Mouse (Mus musculus): ENCODE results near the gene Apol6. TPM values are rescaled to one million over a fixed set of nuclear protein-coding genes. Genes with fewer than 3 reads are reported as not detected.

The Apol6 gene
- polyA plus RNA-seq, 1 experiment = 4.8 TPM

DNA sequence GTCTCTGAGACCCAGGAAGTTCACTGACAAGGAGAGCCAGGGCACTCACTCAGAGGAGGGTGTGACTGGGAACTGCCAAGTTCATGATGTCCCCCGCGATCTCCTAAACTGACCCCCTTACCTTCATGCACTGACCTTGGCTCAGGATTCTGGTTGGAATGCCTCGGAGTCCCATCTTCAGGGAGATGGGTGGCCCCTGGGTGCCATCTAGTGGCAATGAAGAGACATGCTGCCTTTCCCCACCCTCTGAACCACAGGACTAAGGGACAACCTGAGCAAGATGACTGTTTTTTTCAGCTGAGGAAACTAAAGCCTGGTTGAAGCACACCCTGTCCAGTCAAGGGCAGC is 40.7 kb upstream of the Apol6 start:
- H3K36me3 ChIP-seq (ENCODE audit: control insufficient read depth, insufficient read depth) = no peaks in the 10 kb centered on the region
- H3K4me2 ChIP-seq (ENCODE audit: low read depth) = no peak overlapping the region
- no peak overlapping the region for H3K4me3 ChIP-seq
- no peaks in the 10 kb centered on the region for H3K79me2 ChIP-seq (ENCODE audit: control insufficient read depth, insufficient read depth)
- no peak for TF ChIP-seq POLR2A (IDR thresholded peaks at IDR 0.05; ENCODE audit: insufficient read length, low read depth)
- no peak for TF ChIP-seq CEBPB (IDR thresholded peaks at IDR 0.05; ENCODE audit: insufficient read depth, poor library complexity, severe bottlenecking)
- TF ChIP-seq TCF3 (IDR thresholded peaks at IDR 0.05; ENCODE audit: insufficient read length, low read depth) = no peak
- TF ChIP-seq REST (IDR thresholded peaks at IDR 0.05; ENCODE audit: insufficient read depth, insufficient read length) = no peak
- TF ChIP-seq TCF12 (IDR thresholded peaks at IDR 0.05; ENCODE audit: insufficient read depth, poor library complexity, severe bottlenecking) = no peak
- TF ChIP-seq USF1 (IDR thresholded peaks at IDR 0.05; ENCODE audit: low read depth) = no peak
- H3ac ChIP-seq (ENCODE audit: control insufficient read depth, insufficient read length) = no peak overlapping the region
- peaks cover 15% of the 10 kb centered on the region for H3K27me3 ChIP-seq (ENCODE audit: control insufficient read depth, insufficient read depth, insufficient read length)

DNA sequence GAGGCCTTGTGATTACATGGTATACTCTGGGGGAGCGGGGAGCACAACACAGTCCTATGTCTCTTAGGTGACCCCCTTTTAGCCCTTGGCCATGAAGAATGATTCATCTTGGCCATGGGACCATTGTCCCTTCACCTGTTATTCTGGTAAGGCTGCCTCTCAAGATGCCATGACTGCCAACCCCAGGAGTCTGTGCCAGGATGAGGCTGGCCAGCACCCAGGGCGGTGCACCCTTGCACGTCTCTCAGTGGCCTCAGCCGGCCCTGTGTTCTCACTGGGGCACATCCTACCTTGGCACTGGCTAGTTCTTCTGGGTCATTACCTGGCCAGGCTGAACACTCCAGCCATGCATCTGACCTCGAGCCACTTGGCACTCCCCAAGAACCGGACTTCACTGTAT is 35.7 kb upstream of the Apol6 start:
- Histone ChIP-seq H3K27me3 (ENCODE audit: control insufficient read depth, insufficient read depth, insufficient read length) (no peaks in the 10 kb centered on the region), H3K4me3 (no peak overlapping the region), H3K4me2 (ENCODE audit: low read depth) (no peak overlapping the region), H3K79me2 (ENCODE audit: control insufficient read depth, insufficient read depth) (no peaks in the 10 kb centered on the region), H3ac (ENCODE audit: control insufficient read depth, insufficient read length) (no peak overlapping the region), H3K36me3 (ENCODE audit: control insufficient read depth, insufficient read depth) (no peaks in the 10 kb centered on the region)
- TF ChIP-seq POLR2AphosphoS2 (IDR thresholded peaks at IDR 0.05; ENCODE audit: insufficient read length, low read depth) (peak; percentile 8), USF1 (IDR thresholded peaks at IDR 0.05; ENCODE audit: low read depth) (no peak), MYOG (IDR thresholded peaks at IDR 0.05; ENCODE audit: control insufficient read depth in 1 of 3, insufficient read depth in 1 of 3, insufficient read length in 2 of 3, low read depth in 2 of 3) (peak; percentile 11 to 70 (median 12)), MYOD1 (IDR thresholded peaks at IDR 0.05; ENCODE audit: control insufficient read depth in 1 of 3, insufficient read length in 2 of 3, low read depth in 2 of 3) (peak in 1 of 3 experiments; percentile 87), TCF3 (IDR thresholded peaks at IDR 0.05; ENCODE audit: insufficient read length, low read depth) (no peak)

DNA sequence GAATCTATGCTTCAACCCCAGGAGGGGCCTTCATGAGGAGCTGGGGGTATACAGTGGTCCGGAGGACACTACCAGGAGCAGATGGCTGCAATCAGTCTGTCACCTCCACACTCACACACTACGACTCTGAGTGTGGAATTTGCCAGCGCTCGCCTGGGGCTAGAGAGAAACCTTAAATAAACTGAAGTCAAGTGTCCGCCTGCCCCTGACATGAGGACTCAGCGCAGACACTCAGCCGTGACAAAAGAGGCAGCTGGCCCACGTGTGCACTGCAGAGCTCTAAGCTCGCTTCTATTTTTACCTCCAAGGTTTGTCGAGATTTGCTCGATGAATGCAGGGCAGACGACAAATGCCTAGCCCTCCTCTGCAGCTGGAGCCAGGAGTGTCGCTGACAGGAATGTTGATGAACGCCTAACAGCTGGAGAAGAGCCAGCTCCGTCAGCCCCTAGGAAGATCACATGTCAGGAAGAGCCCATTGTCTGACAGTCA is 30.7 kb upstream of the Apol6 start:
- Histone ChIP-seq H3K4me2 (ENCODE audit: low read depth) (peak overlapping the region; percentile 47), H3K79me2 (ENCODE audit: control insufficient read depth, insufficient read depth) (no peaks in the 10 kb centered on the region), H3ac (ENCODE audit: control insufficient read depth, insufficient read length) (no peak overlapping the region), H3K4me3 (no peak overlapping the region), H3K27me3 (ENCODE audit: control insufficient read depth, insufficient read depth, insufficient read length) (no peaks in the 10 kb centered on the region), H3K36me3 (ENCODE audit: control insufficient read depth, insufficient read depth) (no peaks in the 10 kb centered on the region)
- no peak for TF ChIP-seq CEBPB (IDR thresholded peaks at IDR 0.05; ENCODE audit: insufficient read depth, poor library complexity, severe bottlenecking)
- peak; percentile 35 for TF ChIP-seq USF1 (IDR thresholded peaks at IDR 0.05; ENCODE audit: low read depth)
- no peak for TF ChIP-seq POLR2AphosphoS2 (IDR thresholded peaks at IDR 0.05; ENCODE audit: insufficient read length, low read depth)
- TF ChIP-seq TCF12 (IDR thresholded peaks at IDR 0.05; ENCODE audit: insufficient read depth, poor library complexity, severe bottlenecking) = peak; percentile 95
- peak; percentile 89 for TF ChIP-seq TCF3 (IDR thresholded peaks at IDR 0.05; ENCODE audit: insufficient read length, low read depth)
- TF ChIP-seq SRF (IDR thresholded peaks at IDR 0.05; ENCODE audit: control insufficient read depth, insufficient read length, low read depth) = no peak
- peak; percentile 43 for TF ChIP-seq POLR2A (IDR thresholded peaks at IDR 0.05; ENCODE audit: insufficient read length, low read depth)
- TF ChIP-seq MYOG (IDR thresholded peaks at IDR 0.05; ENCODE audit: control insufficient read depth in 1 of 3, insufficient read depth in 1 of 3, insufficient read length in 2 of 3, low read depth in 2 of 3) = peak; percentile 93 to 97 (median 93)
- peak; percentile 75 to 94 (median 92) for TF ChIP-seq MYOD1 (IDR thresholded peaks at IDR 0.05; ENCODE audit: control insufficient read depth in 1 of 3, insufficient read length in 2 of 3, low read depth in 2 of 3)
- TF ChIP-seq MAX (IDR thresholded peaks at IDR 0.05; ENCODE audit: low read depth) = no peak

DNA sequence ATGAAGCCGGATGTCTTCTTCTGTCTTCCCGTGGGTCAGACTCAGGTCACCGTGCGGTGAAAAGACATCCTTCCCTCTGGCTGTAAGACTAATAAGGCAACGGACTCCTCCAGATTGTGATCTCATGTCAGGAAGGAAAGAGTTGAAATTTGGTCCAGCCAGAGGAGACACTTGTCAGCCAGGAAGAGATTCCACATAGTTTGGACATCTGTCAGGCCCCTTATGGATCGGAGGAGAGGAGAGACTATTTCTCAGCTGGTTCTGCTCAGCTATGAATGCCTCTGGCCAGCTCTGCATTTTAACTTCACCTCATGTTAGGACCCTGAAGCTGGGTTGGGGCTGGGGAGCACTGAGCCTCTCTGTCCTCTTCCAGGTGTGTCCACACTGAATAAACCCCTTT is 30.1 kb upstream of the Apol6 start:
- no peak overlapping the region for H3K4me3 ChIP-seq
- H3K79me2 ChIP-seq (ENCODE audit: control insufficient read depth, insufficient read depth) = no peaks in the 10 kb centered on the region
- no peak overlapping the region for H3ac ChIP-seq (ENCODE audit: control insufficient read depth, insufficient read length)
- peak overlapping the region; percentile 40 for H3K4me2 ChIP-seq (ENCODE audit: low read depth)
- no peak for TF ChIP-seq SRF (IDR thresholded peaks at IDR 0.05; ENCODE audit: control insufficient read depth, insufficient read length, low read depth)
- TF ChIP-seq POLR2A (IDR thresholded peaks at IDR 0.05; ENCODE audit: insufficient read length, low read depth) = no peak
- no peak for TF ChIP-seq USF1 (IDR thresholded peaks at IDR 0.05; ENCODE audit: low read depth)
- TF ChIP-seq TCF3 (IDR thresholded peaks at IDR 0.05; ENCODE audit: insufficient read length, low read depth) = no peak
- TF ChIP-seq MYOG (IDR thresholded peaks at IDR 0.05; ENCODE audit: control insufficient read depth in 1 of 3, insufficient read depth in 1 of 3, insufficient read length in 2 of 3, low read depth in 2 of 3) = no peak
- TF ChIP-seq MAX (IDR thresholded peaks at IDR 0.05; ENCODE audit: low read depth) = no peak
- TF ChIP-seq TCF12 (IDR thresholded peaks at IDR 0.05; ENCODE audit: insufficient read depth, poor library complexity, severe bottlenecking) = no peak
- no peak for TF ChIP-seq MYOD1 (IDR thresholded peaks at IDR 0.05; ENCODE audit: control insufficient read depth in 1 of 3, insufficient read length in 2 of 3, low read depth in 2 of 3)
- no peak for TF ChIP-seq POLR2AphosphoS2 (IDR thresholded peaks at IDR 0.05; ENCODE audit: insufficient read length, low read depth)
- no peak for TF ChIP-seq E2F4 (IDR thresholded peaks at IDR 0.05; ENCODE audit: insufficient read depth)
- TF ChIP-seq REST (IDR thresholded peaks at IDR 0.05; ENCODE audit: insufficient read depth, insufficient read length) = no peak
- TF ChIP-seq CEBPB (IDR thresholded peaks at IDR 0.05; ENCODE audit: insufficient read depth, poor library complexity, severe bottlenecking) = no peak
- no peaks in the 10 kb centered on the region for H3K36me3 ChIP-seq (ENCODE audit: control insufficient read depth, insufficient read depth)
- no peaks in the 10 kb centered on the region for H3K27me3 ChIP-seq (ENCODE audit: control insufficient read depth, insufficient read depth, insufficient read length)

DNA sequence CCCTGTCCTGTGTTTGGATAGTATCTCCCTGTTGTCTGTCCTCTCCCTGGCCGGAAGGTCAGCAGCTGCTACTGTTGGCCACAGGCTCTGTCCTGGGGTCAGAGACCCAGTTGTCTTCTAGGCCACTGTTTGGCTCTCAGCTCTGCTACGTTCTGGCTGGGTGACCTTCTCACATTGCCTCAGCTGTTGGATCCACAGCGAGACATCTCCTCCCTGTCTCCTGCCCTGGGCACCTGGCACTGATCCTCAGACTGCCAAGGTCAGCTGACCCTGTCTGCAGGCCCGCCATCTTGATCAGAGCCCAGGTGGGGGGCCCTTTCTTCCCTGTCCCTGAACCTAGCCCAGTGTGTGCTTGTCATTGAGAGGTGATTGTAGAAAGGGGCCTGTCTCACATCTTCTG is 29.5 kb upstream of the Apol6 start:
- TF ChIP-seq MYOG (IDR thresholded peaks at IDR 0.05; ENCODE audit: control insufficient read depth in 1 of 3, insufficient read depth in 1 of 3, insufficient read length in 2 of 3, low read depth in 2 of 3) (peak; percentile 100), CEBPB (IDR thresholded peaks at IDR 0.05; ENCODE audit: insufficient read depth, poor library complexity, severe bottlenecking) (no peak), TCF3 (IDR thresholded peaks at IDR 0.05; ENCODE audit: insufficient read length, low read depth) (peak; percentile 97), TCF12 (IDR thresholded peaks at IDR 0.05; ENCODE audit: insufficient read depth, poor library complexity, severe bottlenecking) (peak; percentile 99), POLR2AphosphoS2 (IDR thresholded peaks at IDR 0.05; ENCODE audit: insufficient read length, low read depth) (no peak), E2F4 (IDR thresholded peaks at IDR 0.05; ENCODE audit: insufficient read depth) (no peak), REST (IDR thresholded peaks at IDR 0.05; ENCODE audit: insufficient read depth, insufficient read length) (no peak), USF1 (IDR thresholded peaks at IDR 0.05; ENCODE audit: low read depth) (peak; percentile 80), SRF (IDR thresholded peaks at IDR 0.05; ENCODE audit: control insufficient read depth, insufficient read length, low read depth) (no peak), POLR2A (IDR thresholded peaks at IDR 0.05; ENCODE audit: insufficient read length, low read depth) (peak; percentile 57), MAX (IDR thresholded peaks at IDR 0.05; ENCODE audit: low read depth) (no peak), MYOD1 (IDR thresholded peaks at IDR 0.05; ENCODE audit: control insufficient read depth in 1 of 3, insufficient read length in 2 of 3, low read depth in 2 of 3) (peak; percentile 95 to 99 (median 98))
- Histone ChIP-seq H3K27me3 (ENCODE audit: control insufficient read depth, insufficient read depth, insufficient read length) (no peaks in the 10 kb centered on the region), H3K4me3 (no peak overlapping the region), H3K79me2 (ENCODE audit: control insufficient read depth, insufficient read depth) (no peaks in the 10 kb centered on the region), H3K4me2 (ENCODE audit: low read depth) (no peak overlapping the region), H3K36me3 (ENCODE audit: control insufficient read depth, insufficient read depth) (no peaks in the 10 kb centered on the region), H3ac (ENCODE audit: control insufficient read depth, insufficient read length) (no peak overlapping the region)

Measured in myocyte (in vitro differentiated cells).